Mouse (Mus musculus) midbrain, embryonic 11.5 days (tissue): Measurements from ENCODE around the gene Ube2k. TPM values are rescaled to one million over a fixed set of nuclear protein-coding genes. Genes with fewer than 3 reads are reported as not detected.
A peak's percentile ranks its signal among the peaks of the same experiment; 100 is the strongest.

Source experiments
- ATAC-seq: fragments of 200-750 bp; cut with Nextera tagmentation; 2 replicates; pipeline ENCODE4 v1.8.0; 2017; ENCODE audit warnings: moderate TSS enrichment, moderate library complexity; ENCODE audit not compliant: low FRiP score
- DNase-seq: peaks from one replicate; pipeline ENCODE4 v3.0.0; 2015; ENCODE audit warnings: low spot score; ENCODE audit errors: missing footprints
- H3K27ac ChIP-seq: fragments of 300-500 bp; sonication (generic); 2 replicates; pipeline ENCODE4 v1.5.1; 2014; ENCODE audit warnings: low read depth, low read length
- H3K27me3 ChIP-seq: fragments of 300-500 bp; sonication (generic); 2 replicates; pipeline ENCODE4 v1.6.1; 2014; ENCODE audit warnings: mild to moderate bottlenecking, low read length, moderate library complexity, mixed read lengths; ENCODE audit not compliant: control insufficient read depth, insufficient read depth
- H3K36me3 ChIP-seq: fragments of 300-500 bp; sonication (generic); 2 replicates; pipeline ENCODE4 v1.6.1; 2014; ENCODE audit warnings: mild to moderate bottlenecking, low read length, moderate library complexity, mixed read lengths; ENCODE audit not compliant: control insufficient read depth, insufficient read depth
- H3K4me1 ChIP-seq: fragments of 300-500 bp; sonication (generic); 2 replicates; pipeline ENCODE4 v1.6.1; 2014; ENCODE audit warnings: low read length; ENCODE audit not compliant: control insufficient read depth, insufficient read depth
- H3K4me2 ChIP-seq: fragments of 300-500 bp; sonication (generic); 2 replicates; pipeline ENCODE4 v1.6.1; 2014; ENCODE audit warnings: mild to moderate bottlenecking, moderate library complexity
- H3K4me3 ChIP-seq: fragments of 300-500 bp; sonication (generic); 2 replicates; pipeline ENCODE4 v1.5.1; 2014; ENCODE audit warnings: low read depth, low read length
- H3K9ac ChIP-seq: fragments of 300-500 bp; sonication (generic); 2 replicates; pipeline ENCODE4 v1.6.1; 2014; ENCODE audit warnings: low read length
- H3K9me3 ChIP-seq: fragments of 300-500 bp; sonication (generic); 2 replicates; pipeline ENCODE4 v1.6.1; 2016; ENCODE audit warnings: low read length; ENCODE audit not compliant: control insufficient read depth
- WGBS: fragments of 180-500 bp; shearing (Covaris S2); extraction: QIAGEN DNeasy Blood & Tissue Kit; methylation state at CpG from one replicate; pipeline ENCODE4 v1.1.7; 2014; 5-methylcytosine and 5-hydroxymethylcytosine counted together
- polyA plus RNA-seq: library from polyadenylated mRNA; unstranded; fragments of >200 nt; fragmentation: Nextera tagmentation; extraction: Ambion mirVana; gene quantifications from 2 replicates; pipeline ENCODE4 v1.2.1, GENCODE M21; 2014

Ube2k gene
- polyA plus RNA-seq, 1 experiment from 2014 or later = 143 TPM

DNA sequence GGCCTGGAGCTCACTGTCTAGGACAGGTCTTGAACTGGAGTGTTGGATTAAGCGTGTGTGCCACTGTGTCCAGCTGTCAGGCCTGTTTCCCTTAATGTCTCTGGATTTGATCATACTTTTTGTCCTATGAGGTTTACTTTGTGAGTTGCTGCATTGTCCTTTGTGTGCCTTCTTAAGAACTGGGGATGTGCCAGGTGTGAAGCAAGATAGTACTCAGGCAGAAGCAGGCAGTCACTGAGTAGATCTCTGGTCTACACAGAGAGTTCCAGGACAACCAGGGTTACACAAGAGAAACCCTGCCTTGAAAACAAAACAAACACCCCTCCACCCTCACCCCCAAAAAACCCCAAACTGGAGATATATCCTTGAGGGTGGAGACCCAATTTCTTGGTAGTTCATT, 12.6 kb downstream of the Ube2k start:
- H3K27me3 ChIP-seq = no peaks in the 10 kb centered on the region
- H3K9me3 ChIP-seq = no peaks in the 10 kb centered on the region
- H3K4me2 ChIP-seq = no peak overlapping the region
- DNase-seq (peak; percentile 21), ATAC-seq (no peak)
- WGBS = 96% methylated on average over 1 of the region's 1 CpGs
- H3K4me3 ChIP-seq = no peak overlapping the region
- no peak overlapping the region for H3K27ac ChIP-seq
- H3K4me1 ChIP-seq = no peaks in the 10 kb centered on the region
- H3K36me3 ChIP-seq = no peaks in the 10 kb centered on the region; the same call in 1 of the 2 replicates
- no peak overlapping the region for H3K9ac ChIP-seq

GRCm38 (mm10) chr5:65557109-65557508, 20.1 kb downstream of the Ube2k start:
- Histone ChIP-seq H3K4me1 (peaks cover 7% of the 10 kb centered on the region), H3K27ac (no peak overlapping the region), H3K36me3 (no peaks in the 10 kb centered on the region; the same call in 1 of the 2 replicates), H3K9ac (no peak overlapping the region), H3K9me3 (no peaks in the 10 kb centered on the region), H3K4me3 (no peak overlapping the region), H3K4me2 (no peak overlapping the region), H3K27me3 (no peaks in the 10 kb centered on the region)
- ATAC-seq (no peak), DNase-seq (no peak)

- no peak overlapping the region for H3K4me3 ChIP-seq
- no peaks in the 10 kb centered on the region for H3K9me3 ChIP-seq
- DNase-seq = no peak
- ATAC-seq = 0 out of 2 replicates have a peak, but pooled peaks have one; percentile 24
- H3K27me3 ChIP-seq = no peaks in the 10 kb centered on the region
- H3K4me1 ChIP-seq = peaks cover 7% of the 10 kb centered on the region
- no peak overlapping the region for H3K9ac ChIP-seq
- H3K27ac ChIP-seq = no peak overlapping the region
- H3K4me2 ChIP-seq = no peak overlapping the region
- no peaks in the 10 kb centered on the region for H3K36me3 ChIP-seq
- 35% methylated on average over 18 of the region's 20 CpGs for WGBS
Observed at GRCm38 (mm10) chr5:65561125-65561893, 24.3 kb downstream of the Ube2k start.

DNA sequence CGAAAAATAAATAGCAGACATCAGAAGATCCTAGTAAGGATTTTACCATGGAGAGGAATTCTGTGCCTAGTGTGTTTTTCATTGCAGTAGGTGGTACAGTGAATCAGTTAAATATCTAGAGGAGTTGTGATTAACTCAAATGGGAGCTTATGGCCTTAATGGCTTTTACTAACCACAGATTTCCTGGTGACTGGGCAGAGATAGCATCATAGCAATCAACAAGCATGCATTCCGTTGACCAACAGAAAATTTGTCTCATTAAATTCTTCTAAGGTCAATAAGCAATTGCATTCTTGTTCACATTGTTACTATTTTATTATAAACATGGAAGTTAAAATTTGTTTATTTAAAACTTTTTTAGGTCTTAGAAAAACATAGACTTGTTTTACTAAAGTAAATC, 28.5 kb downstream of the Ube2k start:
- 90% methylated on average over 2 of the region's 2 CpGs for WGBS
- ATAC-seq = no peak

DNA sequence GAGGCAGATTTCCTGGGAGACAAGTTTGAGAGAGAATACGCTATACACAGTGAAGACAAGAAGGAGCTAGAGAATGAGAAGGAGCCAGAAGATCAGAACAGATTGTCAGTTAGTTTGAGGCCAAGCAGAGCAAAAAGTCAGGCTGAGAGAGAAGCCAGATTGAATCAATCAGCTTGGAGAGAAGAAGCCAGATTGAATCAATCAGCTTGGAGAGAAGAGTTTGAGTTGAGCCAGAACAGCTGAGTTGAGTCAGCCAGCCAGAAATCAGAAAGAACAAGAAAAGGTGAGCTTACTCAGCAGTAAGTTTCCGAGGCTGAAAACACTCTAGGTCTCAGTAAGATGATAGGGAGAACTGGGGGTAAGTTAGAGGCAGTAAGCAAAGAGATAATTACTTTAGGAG, 37.8 kb downstream of the Ube2k start:
- ATAC-seq = no peak
- DNase-seq = no peak
- Histone ChIP-seq H3K9ac (no peak overlapping the region), H3K27ac (no peak overlapping the region), H3K36me3 (no peaks in the 10 kb centered on the region), H3K4me3 (no peak overlapping the region), H3K4me2 (no peak overlapping the region), H3K9me3 (no peaks in the 10 kb centered on the region), H3K27me3 (no peaks in the 10 kb centered on the region), H3K4me1 (no peaks in the 10 kb centered on the region)
- 83% methylated on average over 2 of the region's 2 CpGs for WGBS

More for the DNA sequence above, 28.5 kb downstream of the Ube2k start:
- H3K4me2 ChIP-seq = no peak overlapping the region
- H3K4me1 ChIP-seq = peaks cover 7% of the 10 kb centered on the region
- H3K27me3 ChIP-seq = no peaks in the 10 kb centered on the region
- peak; percentile 2 for DNase-seq
- H3K36me3 ChIP-seq = 0 out of 2 replicates have a peak, but pooled peaks cover 2% of the 10 kb centered on the region
- no peak overlapping the region for H3K27ac ChIP-seq
- H3K9me3 ChIP-seq = no peaks in the 10 kb centered on the region
- H3K9ac ChIP-seq = no peak overlapping the region
- no peak overlapping the region for H3K4me3 ChIP-seq

DNA sequence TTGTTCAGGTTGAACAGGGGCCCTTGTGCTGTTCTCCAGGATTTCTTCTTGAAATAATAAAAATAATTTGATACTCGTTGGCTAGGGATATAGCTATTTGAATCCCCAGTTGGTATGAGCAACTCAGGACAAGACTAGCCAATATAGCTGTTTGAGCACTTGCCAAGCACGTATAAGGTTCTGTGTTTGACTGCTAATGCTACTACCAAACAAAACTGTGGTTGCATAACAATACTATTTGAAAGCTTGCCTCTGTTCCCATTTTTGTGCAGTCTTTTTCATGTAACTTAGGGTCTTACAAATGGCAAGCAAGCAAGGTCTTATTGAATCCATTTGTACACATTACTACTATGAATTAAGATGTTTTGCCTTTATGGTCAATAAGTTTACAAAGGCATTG, 38.9 kb downstream of the Ube2k start:
- H3K9me3 ChIP-seq = no peaks in the 10 kb centered on the region
- DNase-seq (peak; percentile 53), ATAC-seq (no peak)
- H3K4me1 ChIP-seq = no peaks in the 10 kb centered on the region
- no peak overlapping the region for H3K9ac ChIP-seq
- no peaks in the 10 kb centered on the region for H3K36me3 ChIP-seq
- no peak overlapping the region for H3K4me2 ChIP-seq
- no peaks in the 10 kb centered on the region for H3K27me3 ChIP-seq
- H3K4me3 ChIP-seq = no peak overlapping the region
- no peak overlapping the region for H3K27ac ChIP-seq
- WGBS = 89% methylated on average over 2 of the region's 2 CpGs

DNA sequence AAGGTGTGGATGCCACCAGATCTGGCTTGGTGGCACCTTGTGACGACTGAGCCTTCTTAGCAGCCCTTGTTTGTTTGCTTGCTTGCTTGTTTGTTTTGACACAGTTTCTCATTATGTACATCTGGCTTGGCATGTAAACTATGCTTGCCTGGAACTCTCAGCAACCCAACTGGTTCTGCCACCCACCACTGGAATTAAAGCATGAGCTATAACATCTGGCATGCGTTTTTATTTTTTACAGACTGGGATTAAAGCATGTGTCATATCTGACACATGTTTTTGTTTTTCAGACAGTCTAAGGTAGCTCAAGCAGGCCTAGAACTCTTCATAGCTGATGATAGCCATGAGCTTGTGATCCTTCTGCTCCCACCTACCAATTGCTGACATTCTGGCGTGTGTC, 41.5 kb downstream of the Ube2k start:
- DNase-seq (peak; percentile 76), ATAC-seq (no peak)
- H3K9me3 ChIP-seq = no peaks in the 10 kb centered on the region
- H3K27ac ChIP-seq = no peak overlapping the region
- no peaks in the 10 kb centered on the region for H3K36me3 ChIP-seq
- no peaks in the 10 kb centered on the region for H3K4me1 ChIP-seq
- H3K9ac ChIP-seq = no peak overlapping the region
- WGBS = 88% methylated on average over 3 of the region's 3 CpGs
- no peak overlapping the region for H3K4me3 ChIP-seq
- no peaks in the 10 kb centered on the region for H3K27me3 ChIP-seq
- H3K4me2 ChIP-seq = no peak overlapping the region

- H3K4me1 ChIP-seq = no peaks in the 10 kb centered on the region
- peaks cover 5% of the 10 kb centered on the region; the same call in 1 of the 2 replicates for H3K36me3 ChIP-seq
- no peaks in the 10 kb centered on the region for H3K9me3 ChIP-seq
- no peaks in the 10 kb centered on the region for H3K27me3 ChIP-seq
- no peak overlapping the region for H3K4me2 ChIP-seq
- no peak overlapping the region for H3K4me3 ChIP-seq
- ATAC-seq (no peak), DNase-seq (peak; percentile 67)
- H3K9ac ChIP-seq = no peak overlapping the region
- no peak overlapping the region for H3K27ac ChIP-seq
- WGBS = 90% methylated on average over 5 of the region's 5 CpGs
Observed at GRCm38 (mm10) chr5:65586291-65586690, 49.3 kb downstream of the Ube2k start.

DNA sequence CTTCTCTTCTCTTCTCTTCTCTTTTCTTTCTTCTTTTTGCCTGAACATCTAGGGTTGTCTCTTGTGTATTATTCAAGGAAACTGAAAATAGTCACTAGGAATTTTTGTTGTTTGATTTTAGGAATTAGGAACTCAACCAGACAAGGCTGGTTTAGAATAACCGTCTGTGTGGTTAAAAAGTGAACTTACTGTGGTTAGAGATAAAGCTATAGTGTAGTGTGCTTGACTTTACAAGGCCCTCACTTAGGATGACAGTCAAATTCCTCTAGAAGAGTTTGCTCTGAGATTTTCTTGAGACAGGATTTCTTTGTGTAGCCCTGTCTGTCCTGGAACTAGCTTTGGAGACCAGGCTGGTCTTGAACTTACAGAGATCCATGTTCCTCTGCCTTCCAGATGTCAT, 53.2 kb downstream of the Ube2k start:
- Histone ChIP-seq H3K9ac (no peak overlapping the region), H3K4me2 (no peak overlapping the region), H3K4me3 (no peak overlapping the region), H3K9me3 (no peaks in the 10 kb centered on the region), H3K27ac (no peak overlapping the region), H3K27me3 (no peaks in the 10 kb centered on the region), H3K4me1 (no peaks in the 10 kb centered on the region), H3K36me3 (peaks cover 4% of the 10 kb centered on the region; the same call in 1 of the 2 replicates)
- no peak for DNase-seq
- WGBS = 90% methylated on average over 1 of the region's 1 CpGs
- no peak for ATAC-seq
